Mouse (Mus musculus) thymus, postnatal 10 days (tissue): ENCODE measurements around the gene Iqgap2.

Experiments
- DNase-seq, 2 experiments: peaks; one replicate each; pipeline ENCODE4 v3.0.0; 2021; ENCODE audit warnings: low spot score in 2 of 2

The Iqgap2 gene

GRCm38 (mm10) chr13:95779261-95779660 lies 112.5 kb downstream of the Iqgap2 start:
- no peak for DNase-seq

GRCm38 (mm10) chr13:95778761-95779161 lies 113.0 kb downstream of the Iqgap2 start:
- DNase-seq = no peak

GRCm38 (mm10) chr13:95777651-95778391 lies 113.9 kb downstream of the Iqgap2 start:
- DNase-seq = no peak

GRCm38 (mm10) chr13:95777237-95777636 lies 114.5 kb downstream of the Iqgap2 start:
- DNase-seq = peak in 1 of 2 experiments; percentile 47

GRCm38 (mm10) chr13:95774966-95775696 lies 116.6 kb downstream of the Iqgap2 start:
- no peak for DNase-seq

- peak; percentile 46 to 47 for DNase-seq
These were observed 126.7 kb downstream of the Iqgap2 start for GRCm38 (mm10) chr13:95765017-95765416.

- DNase-seq = no peak
These were observed 127.7 kb downstream of the Iqgap2 start for GRCm38 (mm10) chr13:95763876-95764517.

GRCm38 (mm10) chr13:95759810-95760209 lies 131.9 kb downstream of the Iqgap2 start:
- no peak for DNase-seq

- no peak for DNase-seq
These were observed 137.4 kb downstream of the Iqgap2 start for GRCm38 (mm10) chr13:95754285-95754684.

GRCm38 (mm10) chr13:95752386-95752785 lies 139.3 kb downstream of the Iqgap2 start:
- no peak for DNase-seq

- no peak for DNase-seq
These were observed 144.2 kb downstream of the Iqgap2 start for GRCm38 (mm10) chr13:95747541-95747940.

GRCm38 (mm10) chr13:95747101-95747500 lies 144.6 kb downstream of the Iqgap2 start:
- no peak for DNase-seq

- peak; percentile 48 to 79 for DNase-seq
These were observed 145.2 kb downstream of the Iqgap2 start for GRCm38 (mm10) chr13:95746509-95746908.

GRCm38 (mm10) chr13:95745451-95745850 lies 146.3 kb downstream of the Iqgap2 start:
- DNase-seq = no peak

- no peak for DNase-seq
These were observed 148.7 kb downstream of the Iqgap2 start for GRCm38 (mm10) chr13:95742881-95743466.

- DNase-seq = no peak
These were observed 149.7 kb downstream of the Iqgap2 start for GRCm38 (mm10) chr13:95741813-95742689.

- peak in 1 of 2 experiments; percentile 10 for DNase-seq
These were observed 152.1 kb downstream of the Iqgap2 start for GRCm38 (mm10) chr13:95739651-95740050.

GRCm38 (mm10) chr13:95730491-95730890 lies 161.2 kb downstream of the Iqgap2 start:
- DNase-seq = no peak

GRCm38 (mm10) chr13:95719320-95720232 lies 172.1 kb downstream of the Iqgap2 start:
- DNase-seq = peak; percentile 9 to 63

- no peak for DNase-seq
These were observed 176.4 kb downstream of the Iqgap2 start for GRCm38 (mm10) chr13:95715356-95715755.
